Mouse (Mus musculus) liver, postnatal 0 days (tissue): ENCODE data around the gene Fam171a2.

Experiments
- CTCF ChIP-seq: sonication (generic); IDR thresholded peaks from 2 replicates; pipeline ENCODE4 v1.5.1; 2016; ENCODE audit warnings: antibody characterized with exemption, low read depth
- EP300 ChIP-seq: IDR thresholded peaks from 2 replicates; pipeline ENCODE4 v1.6.1; 2016; ENCODE audit warnings: antibody characterized with exemption, low read depth, mild to moderate bottlenecking

GRCm38 (mm10) chr11:102421559-102421958, 25.9 kb downstream of the Fam171a2 start:
- TF ChIP-seq EP300 = no peak
- TF ChIP-seq CTCF = peak; percentile 30
